Mouse (Mus musculus) spleen, adult 18-20 months (tissue): ENCODE data around the gene Rasgrf1.

Source experiments
- DNase-seq, 2 experiments: peaks; one replicate each; pipeline ENCODE4 v3.0.0; 2022; ENCODE audit warnings: mixed read lengths in 2 of 2

Gene Rasgrf1

GRCm38 (mm10) chr9:89907941-89908340, 1.8 kb upstream of the Rasgrf1 start:
- no peak for DNase-seq

- DNase-seq = no peak
Observed at GRCm38 (mm10) chr9:89908601-89909000, 1.1 kb upstream of the Rasgrf1 start.

- no peak for DNase-seq
Observed at GRCm38 (mm10) chr9:89910011-89910400, 298 bp downstream of the Rasgrf1 start.

- DNase-seq = no peak
Observed at GRCm38 (mm10) chr9:89910741-89911444, 1.2 kb downstream of the Rasgrf1 start.

GRCm38 (mm10) chr9:89911891-89912549, 2.3 kb downstream of the Rasgrf1 start:
- DNase-seq = no peak

GRCm38 (mm10) chr9:89913135-89913534, 3.4 kb downstream of the Rasgrf1 start:
- no peak for DNase-seq

- no peak for DNase-seq
Observed at GRCm38 (mm10) chr9:89916471-89916870, 6.8 kb downstream of the Rasgrf1 start.

GRCm38 (mm10) chr9:89917431-89917830, 7.7 kb downstream of the Rasgrf1 start:
- DNase-seq = no peak

GRCm38 (mm10) chr9:89918832-89919231, 9.1 kb downstream of the Rasgrf1 start:
- DNase-seq = no peak

- DNase-seq = no peak
Observed at GRCm38 (mm10) chr9:89921121-89921520, 11.4 kb downstream of the Rasgrf1 start.

- no peak for DNase-seq
Observed at GRCm38 (mm10) chr9:89922666-89923065, 13.0 kb downstream of the Rasgrf1 start.

- no peak for DNase-seq
Observed at GRCm38 (mm10) chr9:89924836-89925235, 15.1 kb downstream of the Rasgrf1 start.

GRCm38 (mm10) chr9:89928497-89928896, 18.8 kb downstream of the Rasgrf1 start:
- DNase-seq = no peak

- peak in 1 of 2 experiments; percentile 21 for DNase-seq
Observed at GRCm38 (mm10) chr9:89940428-89940827, 30.7 kb downstream of the Rasgrf1 start.

- DNase-seq = no peak
Observed at GRCm38 (mm10) chr9:89946830-89947229, 37.1 kb downstream of the Rasgrf1 start.

- DNase-seq = no peak
Observed at GRCm38 (mm10) chr9:89948602-89949001, 38.9 kb downstream of the Rasgrf1 start.

GRCm38 (mm10) chr9:89953596-89954215, 44.0 kb downstream of the Rasgrf1 start:
- no peak for DNase-seq

GRCm38 (mm10) chr9:89954860-89955479, 45.3 kb downstream of the Rasgrf1 start:
- DNase-seq = no peak

- DNase-seq = no peak
Observed at GRCm38 (mm10) chr9:89958959-89959358, 49.3 kb downstream of the Rasgrf1 start.

GRCm38 (mm10) chr9:89964091-89964490, 54.4 kb downstream of the Rasgrf1 start:
- no peak for DNase-seq

GRCm38 (mm10) chr9:89967716-89968115, 58.0 kb downstream of the Rasgrf1 start:
- DNase-seq = no peak

GRCm38 (mm10) chr9:89968836-89969450, 59.2 kb downstream of the Rasgrf1 start:
- no peak for DNase-seq

- DNase-seq = no peak
Observed at GRCm38 (mm10) chr9:89970271-89970670, 60.6 kb downstream of the Rasgrf1 start.
